Mouse (Mus musculus): ENCODE data around the gene Fgg. TPM values are rescaled to one million over a fixed set of nuclear protein-coding genes. Genes with fewer than 3 reads are reported as not detected.

Gene Fgg
- total RNA-seq, 2 experiments from 2014 or later, result not detected

GRCm38 (mm10) chr3:83021176-83021575, 13.7 kb downstream of the Fgg start:
- intact Hi-C loops (cut with DNase I), result no loop called here
- no peak for DNase-seq (ENCODE audit: low spot score in 2 of 2)

- DNase-seq (ENCODE audit: low spot score in 2 of 2), result no peak
- intact Hi-C loops (cut with DNase I), result no loop called here
Observed at GRCm38 (mm10) chr3:83025036-83025435, 17.5 kb downstream of the Fgg start.

DNA sequence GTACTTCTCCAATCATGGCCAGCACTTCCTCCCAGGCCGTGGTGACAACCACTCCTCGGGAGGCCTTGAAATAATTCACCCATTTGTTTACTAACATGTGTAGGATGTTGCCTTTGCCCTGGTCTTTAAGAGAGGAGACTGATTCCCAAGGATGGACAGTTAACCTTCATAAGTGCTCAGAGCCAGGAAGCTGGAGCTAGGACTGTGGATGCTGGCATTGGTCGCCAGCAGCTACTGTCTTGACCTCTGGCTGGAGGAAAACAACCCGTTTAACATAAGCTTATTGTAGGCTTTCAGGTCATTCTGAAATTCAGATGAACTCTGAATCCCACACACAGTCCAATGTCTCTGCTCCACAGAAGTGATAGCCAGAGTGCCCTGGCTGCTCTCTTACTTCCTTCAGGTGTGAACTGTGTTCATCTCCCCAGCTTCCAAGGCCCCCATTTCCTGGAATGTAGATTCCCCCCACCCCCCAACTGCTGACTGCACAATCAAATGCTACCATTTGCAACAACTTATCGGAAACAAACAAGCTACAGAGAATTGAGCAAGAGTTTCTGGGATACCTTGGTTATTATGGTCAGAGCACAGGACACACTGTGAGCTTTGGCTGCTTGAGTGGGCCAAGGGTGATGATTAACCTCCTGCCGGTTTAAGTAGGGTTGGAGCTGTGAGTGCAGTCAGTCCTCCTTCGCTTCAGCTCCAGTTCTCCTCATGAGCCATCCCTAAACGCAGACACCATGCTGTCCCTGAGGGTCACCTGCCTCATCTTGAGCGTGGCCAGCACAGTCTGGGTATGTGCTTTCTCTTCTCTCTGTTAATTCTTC, 18.2 kb downstream of the Fgg start, which contains the start of gene Fga:
Gene Fga (plus strand): TSS at position 602 of the 827 bp plus-strand sequence.
- DNase-seq (ENCODE audit: low spot score in 2 of 2), result no peak
- intact Hi-C loops (cut with DNase I), result no loop called here

- intact Hi-C loops (cut with DNase I), result no loop called here
- DNase-seq (ENCODE audit: low spot score in 2 of 2), result no peak
Observed at GRCm38 (mm10) chr3:83027546-83028251, 20.2 kb downstream of the Fgg start.

GRCm38 (mm10) chr3:83030331-83030730, 22.8 kb downstream of the Fgg start:
- DNase-seq (ENCODE audit: low spot score in 2 of 2), result no peak
- intact Hi-C loops (cut with DNase I), result no loop called here

- intact Hi-C loops (cut with DNase I), result no loop called here
- DNase-seq (ENCODE audit: low spot score in 2 of 2), result no peak
Observed at GRCm38 (mm10) chr3:83032746-83033308, 25.3 kb downstream of the Fgg start.

DNA sequence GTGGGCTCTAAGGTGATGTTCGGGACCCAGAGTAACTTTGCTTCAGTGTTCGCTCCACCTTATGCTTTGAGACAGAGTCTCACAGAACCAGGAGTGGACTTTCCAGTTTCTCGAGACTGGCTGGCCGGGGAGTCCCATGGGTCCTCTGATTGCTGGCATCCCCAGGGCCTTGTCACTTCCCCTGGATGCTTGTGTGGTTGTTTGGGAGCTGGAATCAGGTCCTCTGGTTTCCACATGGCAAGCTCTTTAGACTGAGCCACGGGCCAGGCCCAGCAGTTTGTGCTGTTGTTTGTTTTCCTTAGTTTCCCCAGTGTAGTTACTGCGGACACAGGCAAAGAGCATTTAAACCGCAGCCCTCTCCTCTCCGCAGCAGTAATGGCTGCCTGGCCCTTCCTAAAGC, 26.3 kb downstream of the Fgg start:
- DNase-seq (ENCODE audit: low spot score in 2 of 2), result no peak
- intact Hi-C loops (cut with DNase I), result no loop called here

- intact Hi-C loops (cut with DNase I), result no loop called here
- DNase-seq (ENCODE audit: low spot score in 2 of 2), result no peak
Observed at GRCm38 (mm10) chr3:83038865-83039264, 31.3 kb downstream of the Fgg start.

GRCm38 (mm10) chr3:83039666-83040065, 32.1 kb downstream of the Fgg start:
- DNase-seq (ENCODE audit: low spot score in 2 of 2), result no peak
- intact Hi-C loops (cut with DNase I), result no loop called here

DNA sequence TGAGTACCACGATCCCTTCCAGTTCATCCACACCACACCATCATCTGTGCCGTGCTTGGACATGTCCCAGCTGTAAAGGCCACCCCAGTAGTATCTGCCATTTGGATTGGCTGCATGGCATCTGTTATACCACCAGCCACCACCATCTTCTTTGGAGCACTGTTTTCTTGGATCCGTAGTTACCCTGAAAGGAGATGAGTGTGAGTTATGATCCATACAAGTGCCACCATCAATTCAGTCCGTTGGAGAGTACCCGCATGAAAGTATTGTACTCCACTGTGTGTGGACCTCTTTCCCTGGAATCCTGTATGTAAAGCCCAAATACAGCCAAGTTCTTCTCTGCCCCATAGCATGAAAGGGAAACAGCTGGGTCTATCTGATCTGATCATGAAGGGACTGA, 34.9 kb downstream of the Fgg start:
- intact Hi-C loops (cut with DNase I), result no loop called here
- DNase-seq (ENCODE audit: low spot score in 2 of 2), result no peak

GRCm38 (mm10) chr3:83046649-83047048, 39.1 kb downstream of the Fgg start:
- DNase-seq (ENCODE audit: low spot score in 2 of 2), result no peak
- intact Hi-C loops (cut with DNase I), result no loop called here

DNA sequence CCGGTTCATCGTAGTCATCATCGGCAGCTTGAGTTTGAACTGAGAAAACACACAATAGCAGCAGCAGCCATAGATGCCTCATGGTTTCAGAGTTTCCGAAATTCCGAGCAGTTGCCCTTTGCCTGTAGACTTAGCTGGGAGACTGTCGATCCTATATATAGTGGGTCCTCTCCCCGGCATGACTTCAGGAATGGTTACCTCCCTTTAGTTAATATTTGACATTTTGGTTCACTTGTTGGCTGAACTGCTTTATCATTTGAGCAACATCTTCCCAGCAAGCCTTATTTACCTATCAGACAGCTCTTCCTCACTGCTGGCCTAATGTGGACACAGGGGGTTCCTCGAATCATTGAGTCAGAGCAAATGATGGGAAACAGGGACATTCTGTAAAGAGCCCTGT, 42.2 kb downstream of the Fgg start, which contains the start of gene Fgb:
Gene Fgb (minus strand): TSS at position 184 of the 400 bp plus-strand sequence.
- intact Hi-C loops (cut with DNase I), result loop anchor here (10.0 kb wide), 2 partner anchors 175 to 1015 kb away; partner anchors contain the start of gene Rbm46
- DNase-seq (ENCODE audit: low spot score in 2 of 2), result no peak

DNA sequence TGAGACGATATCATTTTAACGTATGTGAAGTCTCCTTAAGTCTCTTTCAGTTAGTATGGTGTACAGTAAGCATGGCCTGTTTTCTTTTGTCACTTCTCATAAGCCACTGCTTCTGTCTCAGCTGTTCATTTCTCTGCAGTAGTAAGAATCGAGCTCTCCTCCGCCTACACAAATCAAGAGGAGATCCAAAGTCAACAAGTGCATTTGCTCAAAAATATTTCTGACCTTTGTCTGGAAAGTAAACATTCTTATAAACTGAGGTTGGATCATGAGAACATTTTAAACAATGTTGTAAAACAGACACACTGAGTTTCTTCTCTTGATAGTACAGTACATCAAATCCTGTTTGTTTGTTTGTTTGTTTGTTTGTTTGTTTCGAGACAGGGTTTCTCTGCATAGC, 43.1 kb downstream of the Fgg start:
- no peak for DNase-seq (ENCODE audit: low spot score in 2 of 2)
- intact Hi-C loops (cut with DNase I), result loop anchor here (10.0 kb wide), 2 partner anchors 176 to 1016 kb away; partner anchors contain the start of gene Rbm46

DNA sequence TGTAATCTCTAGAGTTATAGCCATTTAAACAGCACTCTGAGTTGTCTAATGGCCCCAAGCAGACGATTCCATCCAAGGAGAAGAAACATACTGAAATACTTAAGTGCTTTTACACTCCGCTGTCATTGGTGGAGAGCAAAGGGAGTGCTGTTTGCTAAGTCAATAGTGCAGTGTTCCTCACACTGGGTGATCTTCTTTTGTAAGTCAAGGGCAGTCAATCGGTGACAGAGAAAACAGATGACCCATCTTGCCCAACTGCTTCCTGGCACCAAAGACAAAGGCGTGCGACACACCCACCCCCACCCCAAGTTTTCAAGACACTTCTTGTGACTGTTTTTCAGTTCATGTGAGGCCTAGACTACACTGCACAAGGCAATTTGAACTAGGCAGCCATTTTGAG, 44.6 kb downstream of the Fgg start:
- no peak for DNase-seq (ENCODE audit: low spot score in 2 of 2)
- intact Hi-C loops (cut with DNase I), result loop anchor here (10.0 kb wide), 2 partner anchors 177 to 1017 kb away; partner anchors contain the start of gene Rbm46

DNA sequence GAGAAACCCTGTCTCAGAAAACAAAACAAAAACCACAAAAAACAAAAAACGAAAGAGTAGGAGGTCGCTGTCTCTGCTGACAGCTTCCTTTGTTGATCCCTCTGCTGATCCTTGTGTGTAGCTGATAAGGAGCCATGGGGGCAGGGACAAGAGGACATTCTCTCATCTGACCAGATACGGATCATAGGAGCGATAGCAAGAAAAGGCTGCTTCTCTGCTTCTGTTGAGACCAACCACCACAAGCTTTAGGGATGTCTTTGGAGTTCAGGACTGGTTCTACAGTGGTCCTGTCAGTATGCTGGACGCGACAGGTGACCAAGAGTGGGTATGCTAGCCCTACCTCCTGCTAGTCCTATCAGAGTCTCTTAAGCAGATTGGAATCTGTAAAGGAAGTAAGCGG, 45.6 kb downstream of the Fgg start:
- no peak for DNase-seq (ENCODE audit: low spot score in 2 of 2)
- intact Hi-C loops (cut with DNase I), result loop anchor here (1.0 to 10.0 kb wide), 3 partner anchors 54 to 1018 kb away; partner anchors contain the start of gene Rbm46

GRCm38 (mm10) chr3:83053758-83054157, 46.2 kb downstream of the Fgg start:
- intact Hi-C loops (cut with DNase I), result loop anchor here (1.0 to 10.0 kb wide), 3 partner anchors 54 to 1019 kb away; partner anchors contain the start of gene Rbm46
- DNase-seq (ENCODE audit: low spot score in 2 of 2), result no peak

DNA sequence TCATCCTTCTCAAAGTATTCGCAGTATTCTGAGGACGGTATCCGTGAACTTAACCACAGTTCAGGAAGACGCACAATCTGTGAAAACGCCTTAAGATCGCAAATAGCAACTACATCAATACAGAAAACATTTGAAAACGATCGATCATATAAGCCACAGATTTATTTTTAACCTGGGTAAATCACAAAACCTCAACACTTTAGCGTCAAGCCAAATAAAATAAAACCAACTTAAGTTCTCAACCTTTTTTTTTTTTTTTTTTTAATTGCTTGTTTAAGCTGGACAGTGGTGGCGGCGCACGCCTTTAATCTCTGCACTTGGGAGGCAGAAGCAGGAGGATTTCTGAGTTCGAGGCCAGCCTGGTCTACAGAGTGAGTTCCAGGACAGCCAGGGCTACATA, 47.2 kb downstream of the Fgg start:
- intact Hi-C loops (cut with DNase I), result loop anchor here (10.0 kb wide), 2 partner anchors 180 to 1020 kb away; partner anchors contain the start of gene Rbm46
- no peak for DNase-seq (ENCODE audit: low spot score in 2 of 2)

DNA sequence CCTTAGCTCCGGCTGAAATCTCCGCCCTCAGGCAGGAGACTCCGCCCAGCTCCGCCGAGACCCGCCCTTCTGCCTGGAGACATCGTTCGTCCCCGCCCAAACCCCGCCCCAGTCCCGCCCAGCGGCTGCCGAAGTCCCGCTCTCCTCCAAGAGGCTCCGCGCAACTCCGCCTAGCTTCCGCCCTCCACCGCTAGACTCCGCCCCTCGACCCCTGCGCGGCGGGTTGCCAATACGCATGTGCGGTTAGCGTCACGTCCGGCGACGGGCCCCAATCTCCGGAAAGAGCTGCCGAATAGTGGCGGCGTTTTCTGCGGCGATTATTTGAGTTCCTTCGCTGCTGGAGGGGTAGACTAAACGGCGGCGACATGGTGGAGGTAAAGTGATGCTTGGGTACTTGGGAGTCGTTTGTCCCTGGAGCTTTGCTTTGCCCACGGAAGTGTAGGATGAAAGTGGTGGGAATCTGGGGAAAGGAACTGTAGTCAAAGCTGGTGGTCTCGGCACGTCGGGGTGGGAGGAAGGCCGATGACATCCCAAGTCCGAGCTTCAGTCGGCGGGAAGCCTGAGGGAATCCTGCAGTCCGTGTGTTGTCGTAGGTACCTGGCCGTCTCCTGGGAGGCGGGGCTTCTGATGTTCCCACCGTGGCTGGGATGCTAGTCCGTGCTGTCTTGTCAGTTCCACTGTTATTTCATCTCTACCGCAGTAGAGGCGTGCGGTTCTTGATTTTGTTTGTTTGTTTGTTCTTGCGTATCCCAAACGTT, 47.9 kb downstream of the Fgg start, which contains the start of gene Plrg1:
Gene Plrg1 (plus strand): TSS at position 242 of the 758 bp plus-strand sequence.
- peak; percentile 98 for DNase-seq (ENCODE audit: low spot score in 2 of 2)
- intact Hi-C loops (cut with DNase I), result loop anchor here (10.0 kb wide), 2 partner anchors 181 to 1021 kb away; partner anchors contain the start of gene Rbm46

GRCm38 (mm10) chr3:83057046-83057445, 49.5 kb downstream of the Fgg start:
- intact Hi-C loops (cut with DNase I), result loop anchor here (10.0 kb wide), 2 partner anchors 182 to 1022 kb away; partner anchors contain the start of gene Rbm46

More at GRCm38 (mm10) chr3:83057046-83057445, 49.5 kb downstream of the Fgg start:
- no peak for DNase-seq (ENCODE audit: low spot score in 2 of 2)
